Mouse (Mus musculus): ENCODE data around the gene 8030411F24Rik.
"Not testable (repeated sequence)": the region's sequence is repeated elsewhere in the genome, so short reads cannot be mapped to it uniquely, and the experiment has no call there.

Gene 8030411F24Rik

GRCm38 (mm10) chr2:148781709-148782108 is at the start of gene 8030411F24Rik:
Gene 8030411F24Rik (plus strand): TSS chr2:148782009.
- no peak for DNase-seq

- peak; percentile 91 for DNase-seq
Measured at GRCm38 (mm10) chr2:148732327-148733000, 49.3 kb upstream of the 8030411F24Rik start, which contains the start of gene Napb. Gene Napb (minus strand): TSS chr2:148732467.

- DNase-seq, result no peak
Measured at GRCm38 (mm10) chr2:148743001-148743400, 38.8 kb upstream of the 8030411F24Rik start.

GRCm38 (mm10) chr2:148743846-148744407 is 37.9 kb upstream of the 8030411F24Rik start:
- DNase-seq, result no peak

- DNase-seq, result no peak
Measured at GRCm38 (mm10) chr2:148750058-148750457, 31.8 kb upstream of the 8030411F24Rik start, which contains the start of gene Cstl1. Gene Cstl1 (plus strand): TSS chr2:148750358.

GRCm38 (mm10) chr2:148751893-148752813 is 29.7 kb upstream of the 8030411F24Rik start:
- peak; percentile 83 for DNase-seq

- no peak for DNase-seq
Measured at GRCm38 (mm10) chr2:148754310-148754846, 27.4 kb upstream of the 8030411F24Rik start.

- DNase-seq, result peak; percentile 30
Measured at GRCm38 (mm10) chr2:148763648-148764388, 18.0 kb upstream of the 8030411F24Rik start.

- DNase-seq, result not testable (repeated sequence)
Measured at GRCm38 (mm10) chr2:148771397-148771796, 10.4 kb upstream of the 8030411F24Rik start, which contains the start of gene Cst11. Gene Cst11 (minus strand): TSS chr2:148771497.

- no peak for DNase-seq
Measured at GRCm38 (mm10) chr2:148789142-148789541, 7.3 kb downstream of the 8030411F24Rik start, which contains the start of gene Cst12. Gene Cst12 (plus strand): TSS chr2:148789361.

- DNase-seq, result peak; percentile 1
Measured at GRCm38 (mm10) chr2:148798485-148798884, 16.7 kb downstream of the 8030411F24Rik start, which contains the start of gene Cst8. Gene Cst8 (plus strand): TSS chr2:148798785.

- peak; percentile 4 for DNase-seq
Measured at GRCm38 (mm10) chr2:148801491-148801921, 19.7 kb downstream of the 8030411F24Rik start.

GRCm38 (mm10) chr2:148806696-148807095 is 24.9 kb downstream of the 8030411F24Rik start:
- no peak for DNase-seq

GRCm38 (mm10) chr2:148819909-148820308 is 38.1 kb downstream of the 8030411F24Rik start, which contains the start of gene Cst13:
Gene Cst13 (plus strand): TSS chr2:148820081.
- DNase-seq, result no peak

- DNase-seq, result no peak
Measured at GRCm38 (mm10) chr2:148825986-148826385, 44.2 kb downstream of the 8030411F24Rik start.

GRCm38 (mm10) chr2:148834912-148835311 is 53.1 kb downstream of the 8030411F24Rik start, which contains the start of gene Cst9:
Gene Cst9 (plus strand): TSS chr2:148835147.
- no peak for DNase-seq
